Mouse (Mus musculus) cerebellum, adult 2 months (tissue): ENCODE data around the gene Rhbdl1. TPM values are rescaled to one million over a fixed set of nuclear protein-coding genes. Genes with fewer than 3 reads are reported as not detected.

Source experiments
- DNase-seq, 2 experiments: peaks; one replicate each; pipeline ENCODE4 v3.0.0; 2021
- H3K27ac ChIP-seq: fragments of 200-500 bp; 2 replicates; pipeline ENCODE4 v1.5.1; 2012; ENCODE audit warnings: low read length, control low read depth, inconsistent platforms; ENCODE audit not compliant: insufficient read depth
- H3K27me3 ChIP-seq: fragments of 200-500 bp; 2 replicates; pipeline ENCODE4 v1.6.1; 2012; ENCODE audit warnings: inconsistent platforms, mild to moderate bottlenecking, low read length, moderate library complexity; ENCODE audit not compliant: control insufficient read depth, insufficient read depth
- H3K4me1 ChIP-seq: fragments of 200-500 bp; 2 replicates; pipeline ENCODE4 v1.6.1; 2011; ENCODE audit warnings: low read length; ENCODE audit not compliant: control insufficient read depth, insufficient read depth
- H3K4me3 ChIP-seq: fragments of 200-500 bp; replicated peaks from 2 replicates; pipeline ENCODE3; 2011; ENCODE audit warnings: mild to moderate bottlenecking, low read depth, low read length, control low read depth; ENCODE audit not compliant: insufficient read depth
- CTCF ChIP-seq: fragments of 200-500 bp; IDR thresholded peaks from 2 replicates; pipeline ENCODE4 v1.5.1; 2011; ENCODE audit warnings: low read depth, mild to moderate bottlenecking, control low read depth, low read length, moderate library complexity, borderline replicate concordance; ENCODE audit not compliant: insufficient read depth
- POLR2A ChIP-seq: fragments of 200-500 bp; IDR thresholded peaks from 2 replicates; pipeline ENCODE4 v1.6.1; 2011; ENCODE audit warnings: low read length, control low read depth, borderline replicate concordance; ENCODE audit not compliant: insufficient read depth
- WGBS: fragments of 180-500 bp; shearing (Covaris S2); methylation state at CpG from one replicate; pipeline ENCODE4 v1.1.7; 2018; 5-methylcytosine and 5-hydroxymethylcytosine counted together
- polyA plus RNA-seq: library from polyadenylated mRNA; depleted of rRNA; stranded (reverse); fragments of >200 nt; gene quantifications from 2 replicates; pipeline ENCODE4 v1.2.3, GENCODE M21; 2012

Rhbdl1 gene
- polyA plus RNA-seq, 1 experiment = 111 TPM

DNA sequence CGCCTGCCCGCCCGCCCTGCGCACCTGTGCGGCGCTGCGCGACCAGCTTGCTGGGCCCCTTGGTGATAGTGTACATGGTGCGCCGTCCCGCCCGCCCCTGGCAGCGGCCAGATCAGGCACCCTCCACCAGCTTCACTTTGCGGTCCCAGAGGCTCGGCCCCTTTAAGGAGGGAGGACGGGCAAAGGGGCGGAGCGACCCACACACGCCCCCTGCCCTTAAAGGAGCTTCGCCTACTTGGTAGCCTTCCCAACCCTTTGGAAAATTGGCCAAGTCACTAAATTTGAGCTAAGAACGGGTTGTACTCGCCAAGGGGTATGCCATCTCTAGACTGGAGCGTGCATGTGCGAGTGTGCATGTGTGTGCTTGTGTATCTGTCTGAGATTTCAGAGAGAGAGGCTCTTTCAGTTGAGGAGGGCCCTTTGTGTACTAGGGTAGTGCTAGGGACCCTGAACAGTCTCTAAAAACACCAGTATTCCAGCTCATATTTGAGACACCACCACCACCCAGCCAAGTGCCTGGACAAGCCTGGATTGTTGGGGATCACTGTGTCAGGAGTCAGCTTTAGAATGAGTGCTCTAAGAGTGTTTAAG lies 31.6 kb upstream of the Rhbdl1 start, which contains the start of gene Mcrip2:
TSS of gene Mcrip2 (minus strand) at position 164 of the 591 bp plus-strand sequence.
- Histone ChIP-seq H3K27ac (peak within 1 kb of the TSS; percentile 83), H3K4me3 (peak within 1 kb of the TSS; percentile 82), H3K4me1 (peaks cover 8% of the 10 kb centered on the region), H3K27me3 (no peaks in the 10 kb centered on the region)
- under 1% methylated on average over 22 of the region's 24 CpGs for WGBS
- peak; percentile 84 to 85 for DNase-seq
- peak; percentile 39; the same call in 1 of the 2 replicates for TF ChIP-seq POLR2A
- TF ChIP-seq CTCF = no peak

DNA sequence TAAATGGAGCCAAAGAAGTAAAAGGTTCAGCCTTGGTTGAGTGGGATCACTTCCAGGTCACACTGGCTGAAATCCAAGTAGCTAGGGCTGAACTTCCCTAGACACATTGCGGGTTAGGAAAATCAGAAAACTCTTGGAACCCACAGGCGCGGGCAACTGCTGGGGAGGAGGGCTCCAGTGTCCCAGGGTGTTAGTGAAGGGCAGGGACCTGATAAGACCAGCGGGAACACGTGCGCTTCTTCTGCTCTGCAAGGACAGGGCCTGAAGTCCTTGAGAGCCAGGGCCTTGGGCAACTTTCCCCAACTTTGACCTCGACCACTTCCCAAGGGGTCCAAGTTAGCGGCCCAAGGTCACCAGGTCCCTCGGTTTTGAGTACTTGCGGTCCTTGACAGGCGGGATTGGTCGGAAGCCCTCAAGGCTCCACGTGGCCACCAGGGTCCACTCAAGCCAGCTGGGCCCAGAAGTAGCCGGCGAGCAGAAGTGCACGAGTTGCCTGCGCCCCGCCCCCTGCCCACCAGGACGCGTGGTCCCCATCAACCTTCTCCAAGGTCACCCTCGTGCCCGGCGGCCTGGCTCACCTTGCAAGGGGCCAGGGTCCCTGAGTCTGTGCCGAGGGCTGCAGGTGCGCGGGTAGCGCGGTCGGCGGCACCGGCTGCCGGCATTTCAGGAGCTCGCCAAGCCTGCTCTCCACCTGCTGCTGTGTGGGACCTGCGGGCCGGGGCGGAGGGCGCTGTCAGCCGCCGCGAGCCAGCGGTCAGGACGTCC lies 30.9 kb upstream of the Rhbdl1 start:
- Histone ChIP-seq H3K27me3 (no peaks in the 10 kb centered on the region), H3K27ac (peak overlapping the region; percentile 42), H3K4me3 (peak overlapping the region; percentile 82), H3K4me1 (peaks cover 8% of the 10 kb centered on the region)
- DNase-seq = peak in 1 of 2 experiments; percentile 62
- WGBS = under 1% methylated on average over 42 of the region's 42 CpGs
- TF ChIP-seq POLR2A = no peak
- no peak for TF ChIP-seq CTCF

DNA sequence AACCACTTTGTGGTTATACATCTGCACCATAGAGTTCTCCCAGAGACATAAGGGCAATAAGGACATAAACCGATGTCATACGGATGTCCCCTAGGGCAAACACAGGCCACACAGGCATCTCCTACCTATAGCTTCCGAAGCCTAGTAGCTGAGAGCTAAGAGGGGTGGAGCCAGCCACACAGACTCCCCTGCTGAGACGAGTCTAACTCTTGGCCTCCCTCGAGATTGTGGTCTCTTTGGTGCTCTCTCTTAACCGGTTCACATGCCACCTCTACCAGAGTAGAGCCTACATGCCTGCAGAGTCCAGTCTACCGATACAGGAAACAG lies 30.4 kb upstream of the Rhbdl1 start:
- 11% methylated on average over 7 of the region's 7 CpGs for WGBS

DNA sequence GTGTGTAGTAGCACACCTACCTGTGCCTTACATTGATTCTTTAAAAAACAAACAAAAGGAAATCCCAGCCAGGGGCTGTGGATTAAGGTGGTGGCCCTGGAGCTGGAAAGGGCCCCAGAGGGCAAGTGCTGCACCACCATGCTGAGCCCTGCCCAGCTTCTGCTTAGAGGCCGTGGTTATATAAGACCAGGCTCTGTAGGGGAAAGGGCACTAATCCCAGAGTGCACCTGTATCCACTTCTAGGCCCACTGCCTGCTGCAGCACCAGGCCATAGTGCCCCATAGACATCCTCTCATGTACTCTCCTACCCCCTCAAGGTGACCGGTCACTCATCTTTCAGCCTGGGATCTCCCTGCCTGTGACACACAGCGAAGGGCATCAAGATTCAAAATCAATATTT lies 29.1 kb upstream of the Rhbdl1 start:
- no peak for DNase-seq
- no peak overlapping the region for H3K27ac ChIP-seq
- H3K4me3 ChIP-seq = no peak overlapping the region
- 85% methylated on average over 3 of the region's 3 CpGs for WGBS
- TF ChIP-seq CTCF = no peak
- TF ChIP-seq POLR2A = no peak
- peaks cover 8% of the 10 kb centered on the region for H3K4me1 ChIP-seq
- H3K27me3 ChIP-seq = no peaks in the 10 kb centered on the region

More for the DNA sequence above, 30.4 kb upstream of the Rhbdl1 start:
- no peak for DNase-seq
- Histone ChIP-seq H3K4me3 (peak overlapping the region; percentile 82), H3K27ac (peak overlapping the region; percentile 42), H3K4me1 (peaks cover 8% of the 10 kb centered on the region), H3K27me3 (no peaks in the 10 kb centered on the region)
- TF ChIP-seq CTCF (no peak), POLR2A (no peak)

DNA sequence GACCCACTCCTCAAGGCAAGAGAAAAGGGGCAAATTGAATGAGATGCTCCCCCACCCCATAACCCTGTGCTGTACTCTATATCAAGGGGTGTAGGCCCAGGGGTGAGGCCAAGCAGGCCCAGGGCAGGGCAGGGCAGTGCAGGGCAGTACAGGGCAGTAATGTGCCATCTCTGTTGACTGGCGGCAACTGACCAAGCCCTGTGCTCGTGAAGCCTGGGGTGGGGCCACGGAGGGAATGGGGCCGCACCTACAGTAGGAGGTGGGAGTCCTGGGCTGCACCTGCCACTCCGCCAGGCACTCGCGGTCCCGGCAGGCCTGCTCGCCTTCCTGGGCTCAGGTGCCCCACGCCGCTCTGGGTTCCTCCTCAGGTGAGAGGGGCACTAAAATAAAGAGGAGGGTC lies 28.2 kb upstream of the Rhbdl1 start:
- Histone ChIP-seq H3K4me3 (no peak overlapping the region), H3K27me3 (no peaks in the 10 kb centered on the region), H3K4me1 (peaks cover 14% of the 10 kb centered on the region), H3K27ac (no peak overlapping the region)
- 89% methylated on average over 11 of the region's 11 CpGs for WGBS
- TF ChIP-seq POLR2A = no peak
- TF ChIP-seq CTCF = no peak
- DNase-seq = no peak

DNA sequence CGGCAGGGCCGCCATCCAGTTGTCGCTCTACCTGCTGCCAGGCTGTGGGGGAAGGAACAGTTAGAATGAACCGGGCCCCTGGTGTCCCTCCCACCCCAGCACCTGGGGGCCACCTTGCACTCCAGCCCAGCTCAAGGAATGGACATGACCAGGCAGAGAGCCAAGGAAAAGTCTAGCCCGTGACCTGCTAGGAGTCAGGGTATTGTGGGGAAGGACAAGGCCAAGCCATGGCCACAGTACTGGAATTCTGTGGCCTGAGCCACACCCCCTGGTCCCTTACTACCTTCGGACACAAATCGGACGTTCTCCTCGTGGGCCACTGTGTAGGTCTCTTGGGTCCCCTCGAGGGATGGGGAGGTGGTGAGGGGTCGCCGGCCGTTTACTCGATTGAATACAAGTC lies 27.2 kb upstream of the Rhbdl1 start:
- Histone ChIP-seq H3K27ac (no peak overlapping the region), H3K27me3 (no peaks in the 10 kb centered on the region), H3K4me1 (peaks cover 16% of the 10 kb centered on the region), H3K4me3 (no peak overlapping the region)
- DNase-seq = no peak
- TF ChIP-seq POLR2A = no peak
- no peak for TF ChIP-seq CTCF
- 83% methylated on average over 14 of the region's 14 CpGs for WGBS

DNA sequence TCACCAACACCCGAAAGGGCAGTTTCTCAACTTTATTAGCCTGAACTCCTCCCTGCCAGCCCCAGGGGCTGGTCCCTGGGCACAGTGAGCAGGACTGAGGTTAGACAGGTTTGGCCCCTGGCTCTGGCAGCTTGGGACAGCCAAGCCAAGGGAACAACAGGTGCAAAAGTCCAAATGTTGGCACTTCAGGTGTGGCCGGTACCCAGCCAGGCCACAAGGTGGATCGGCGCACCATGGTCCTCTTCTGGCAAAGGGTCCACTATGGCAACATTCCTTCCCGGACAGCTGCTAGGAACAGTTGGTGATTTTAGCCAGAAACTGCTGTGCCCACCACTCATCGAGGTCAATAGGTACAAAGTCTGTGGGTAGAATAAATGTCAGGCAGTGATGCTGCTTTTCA lies 26.6 kb upstream of the Rhbdl1 start:
- H3K4me1 ChIP-seq = peaks cover 12% of the 10 kb centered on the region
- H3K4me3 ChIP-seq = no peak overlapping the region
- no peaks in the 10 kb centered on the region for H3K27me3 ChIP-seq
- WGBS = 59% methylated on average over 6 of the region's 6 CpGs
- DNase-seq = no peak
- TF ChIP-seq POLR2A = no peak
- TF ChIP-seq CTCF = no peak
- no peak overlapping the region for H3K27ac ChIP-seq
